Mouse (Mus musculus) E14TG2a.4 (cell line): Measurements from ENCODE around the gene Reep6.

Source experiments
- CTCF ChIP-seq: conservative IDR thresholded peaks from 2 replicates; pipeline ENCODE4 v1.5.1; 2014; ENCODE audit warnings: low read length
- NANOG ChIP-seq: IDR thresholded peaks from 2 replicates; pipeline ENCODE4 v1.6.1; 2014; ENCODE audit warnings: borderline replicate concordance, low read length, mixed read lengths
- POU5F1 ChIP-seq: IDR thresholded peaks from 2 replicates; pipeline ENCODE4 v1.6.1; 2014; ENCODE audit warnings: low read length, borderline replicate concordance

DNA sequence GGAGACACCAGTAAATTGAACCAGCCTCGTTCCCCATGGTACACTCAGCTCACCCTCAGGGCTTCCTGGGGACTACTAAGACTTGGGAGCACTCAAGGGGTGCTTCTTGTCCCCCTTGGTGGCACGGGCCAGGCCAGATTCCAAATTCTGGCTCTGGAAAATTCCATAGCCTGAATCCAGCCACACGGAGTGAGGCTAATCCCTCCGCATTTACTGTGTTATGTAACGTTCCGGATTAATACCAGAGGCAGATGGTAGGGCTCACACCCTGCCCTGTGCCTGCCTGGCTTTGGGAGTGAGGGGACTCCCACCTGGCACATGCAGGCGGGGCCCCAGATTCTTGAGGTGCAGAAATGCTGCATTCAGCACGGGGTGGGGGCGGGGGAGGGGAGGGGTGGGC is 25.7 kb downstream of the Reep6 start:
- TF ChIP-seq CTCF (no peak), NANOG (no peak), POU5F1 (no peak)
